16 mouse cellular contexts compared by ENCODE assay signal in the genomic region with DNA sequence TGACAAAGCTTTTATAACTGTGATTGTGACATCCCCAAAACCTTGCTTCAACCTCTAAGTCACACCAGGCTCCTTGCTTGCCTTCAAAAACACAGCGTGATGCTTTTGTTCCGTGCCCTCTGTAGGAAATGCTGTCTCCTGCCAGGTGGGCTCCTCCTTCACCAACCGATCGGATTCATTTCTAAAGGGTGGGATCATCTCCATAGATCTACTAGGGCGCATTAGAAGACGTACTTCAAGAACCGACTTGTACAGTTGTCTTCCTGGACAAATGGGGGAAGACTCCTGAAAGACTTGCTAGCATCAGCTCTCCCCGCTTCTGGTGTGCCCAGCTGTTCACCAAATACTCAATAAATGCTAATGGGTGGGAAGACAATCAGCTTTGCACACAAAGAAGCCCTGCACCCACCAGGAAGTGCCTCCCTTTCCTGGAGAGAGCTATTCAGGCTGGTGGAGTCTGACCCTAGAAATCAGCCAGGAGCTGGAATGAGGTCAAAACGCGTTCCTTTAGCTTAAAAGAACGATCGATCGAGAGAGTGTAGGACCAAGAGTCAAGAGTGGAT. TPM values are rescaled to one million over a fixed set of nuclear protein-coding genes. Genes with fewer than 3 reads are reported as not detected.
DNase-seq lines count a peak whose midpoint lies in the region; ATAC-seq and TF ChIP-seq lines count a peak whose summit lies in the region.
"Had no signal": no experiment of that assay in that cellular context is flagged by ENCODE, and none has a peak within 500 bp of the region (broad histone marks: within the 10 kb centered on the region; RNA-seq: fewer than 3 reads in every experiment).

No protein-coding gene starts in this region.

- 39% methylated on average over 13 of the region's 13 CpGs for WGBS in heart, embryonic 16.5 days
- WGBS in hindbrain, postnatal 0 days: 23% methylated on average over 13 of the region's 13 CpGs

- 0 out of 2 replicates have a peak overlapping the region, but pooled peaks have one; percentile 10 for H3K4me2 ChIP-seq in heart, embryonic 16.5 days (ENCODE audit: low read depth, low read length)
- H3K4me2 ChIP-seq in hindbrain, postnatal 0 days (ENCODE audit: low read depth, low read length): peak overlapping the region; percentile 34; the same call in 1 of the 2 replicates
- H3K4me2 ChIP-seq: embryonic facial prominence, embryonic 13.5 days; limb, embryonic 12.5 days had no signal

- H3K9me3 ChIP-seq in heart, embryonic 16.5 days (replicated peaks; ENCODE audit: control insufficient read depth, low read length): no peaks in the 10 kb centered on the region
- H3K9me3 ChIP-seq in E14TG2a.4 (ENCODE audit: low read length): no peaks in the 10 kb centered on the region
- H3K9me3 ChIP-seq in hindbrain, postnatal 0 days (ENCODE audit: low read length): no peaks in the 10 kb centered on the region
- H3K9me3 ChIP-seq: embryonic facial prominence, embryonic 13.5 days; limb, embryonic 12.5 days had no signal

- H3K36me3 ChIP-seq in heart, embryonic 16.5 days (ENCODE audit: control insufficient read depth, insufficient read depth): no peaks in the 10 kb centered on the region
- H3K36me3 ChIP-seq in E14TG2a.4 (ENCODE audit: insufficient read depth, low read length): peaks cover 31% of the 10 kb centered on the region
- H3K36me3 ChIP-seq in hindbrain, postnatal 0 days (ENCODE audit: insufficient read depth, low read length): no peaks in the 10 kb centered on the region
- H3K36me3 ChIP-seq: embryonic facial prominence, embryonic 13.5 days; limb, embryonic 12.5 days had no signal

- H3K4me1 ChIP-seq in heart, embryonic 16.5 days (ENCODE audit: control insufficient read depth, insufficient read depth, low read length): no peaks in the 10 kb centered on the region
- H3K4me1 ChIP-seq in E14TG2a.4 (replicated peaks; ENCODE audit: low read depth, low read length): peaks cover 62% of the 10 kb centered on the region
- 0 out of 2 replicates have a peak, but pooled peaks cover 5% of the 10 kb centered on the region for H3K4me1 ChIP-seq in hindbrain, postnatal 0 days (ENCODE audit: insufficient read depth, low read length)
- H3K4me1 ChIP-seq: embryonic facial prominence, embryonic 13.5 days; megakaryocyte, embryonic 14.5 days had no signal

- TF ChIP-seq CTCF in E14TG2a.4 (conservative IDR thresholded peaks at IDR 0.05; ENCODE audit: low read length): no peak
- no peak for TF ChIP-seq CTCF in hindbrain, postnatal 0 days (IDR thresholded peaks at IDR 0.05; ENCODE audit: low read depth)

- no peak overlapping the region for H3K9ac ChIP-seq in heart, embryonic 16.5 days (ENCODE audit: low read length)
- no peak overlapping the region for H3K9ac ChIP-seq in hindbrain, postnatal 0 days (replicated peaks; ENCODE audit: low read length)
- H3K9ac ChIP-seq: embryonic facial prominence, embryonic 13.5 days; limb, embryonic 12.5 days had no signal

- DNase-seq in heart, adult 18-20 months: no peak
- DNase-seq in R1 (ENCODE audit: low read depth, low spot score): peak; percentile 97
- DNase-seq in hindbrain, postnatal 0 days (ENCODE audit: low spot score): no peak
- DNase-seq in retina, postnatal 1 day: no peak
- no peak for DNase-seq in lung, postnatal 10 days
- no peak for DNase-seq in left cerebral cortex, adult 9 months (ENCODE audit: low spot score in 2 of 2)
- DNase-seq: cerebellum, adult 2 months; lung, adult 2 months had no signal

- peaks cover 15% of the 10 kb centered on the region for H3K27me3 ChIP-seq in heart, embryonic 16.5 days (ENCODE audit: control insufficient read depth, insufficient read depth, low read length)
- H3K27me3 ChIP-seq in E14TG2a.4 (ENCODE audit: insufficient read depth, low read length): no peaks in the 10 kb centered on the region
- H3K27me3 ChIP-seq in hindbrain, postnatal 0 days (ENCODE audit: insufficient read depth, low read length): no peaks in the 10 kb centered on the region

- no peak overlapping the region for H3K4me3 ChIP-seq in heart, embryonic 16.5 days (ENCODE audit: low read length)
- H3K4me3 ChIP-seq in E14TG2a.4 (replicated peaks; ENCODE audit: low read length): peak overlapping the region; percentile 78
- H3K4me3 ChIP-seq in hindbrain, postnatal 0 days (ENCODE audit: low read length): peak overlapping the region; percentile 11; the same call in 1 of the 2 replicates
- H3K4me3 ChIP-seq: embryonic facial prominence, embryonic 13.5 days; limb, embryonic 12.5 days; megakaryocyte, embryonic 14.5 days had no signal

- ATAC-seq in heart, embryonic 16.5 days (replicated peaks; ENCODE audit: extremely low read depth, insufficient read depth, low FRiP score): no peak
- no peak for ATAC-seq in hindbrain, postnatal 0 days
- ATAC-seq: CD4-positive, CD25-positive, alpha-beta regulatory T cell, adult 4 months; forebrain, embryonic 16.5 days had no signal

- H3K27ac ChIP-seq in heart, embryonic 16.5 days (ENCODE audit: low read length): no peak overlapping the region
- H3K27ac ChIP-seq in hindbrain, postnatal 0 days: no peak overlapping the region
- H3K27ac ChIP-seq: embryonic facial prominence, embryonic 13.5 days; limb, embryonic 12.5 days had no signal

RNA-seq across cellular contexts. Expression of a gene that starts 53.0 kb away (rescaled TPM):
- polyA plus RNA-seq in heart, embryonic 16.5 days (2015; fragmentation: Nextera tagmentation; extraction: Ambion mirVana): 0.44 and 0.68 TPM in 2 replicates
- total RNA-seq in heart, adult 18-20 months (2021): under 1 TPM; 0.12 to 0.23 TPM
- 1.1 and 3.7 TPM in 2 replicates for total RNA-seq in hindbrain, postnatal 0 days (2014; rRNA removed)
- polyA plus RNA-seq in hindbrain, postnatal 0 days (2015; fragmentation: Nextera tagmentation; extraction: Ambion mirVana): 1.1 and 1.2 TPM in 2 replicates
- total RNA-seq: layer of hippocampus, postnatal 14 days had no signal
- polyA plus RNA-seq: CD4-positive, CD25-positive, alpha-beta regulatory T cell, adult 4 months; forebrain, embryonic 16.5 days had no signal

RNA-seq across cellular contexts. Expression of a gene that starts 59.5 kb away (rescaled TPM):
- polyA plus RNA-seq in heart, embryonic 16.5 days (2015; fragmentation: Nextera tagmentation; extraction: Ambion mirVana): 1.5 and 2.0 TPM in 2 replicates
- under 1 TPM; 0.15 TPM for total RNA-seq in heart, adult 18-20 months (2021)
- total RNA-seq in hindbrain, postnatal 0 days (2014; rRNA removed): 20.3 and 24.3 TPM in 2 replicates
- polyA plus RNA-seq in hindbrain, postnatal 0 days (2015; fragmentation: Nextera tagmentation; extraction: Ambion mirVana): 16.3 and 16.5 TPM in 2 replicates
- total RNA-seq: layer of hippocampus, postnatal 14 days had no signal
- polyA plus RNA-seq: CD4-positive, CD25-positive, alpha-beta regulatory T cell, adult 4 months; forebrain, embryonic 16.5 days had no signal

Comparison
In these comparisons a context has a peak if more than half of its experiments do, and no peak if none do; other contexts are left out.
1. RNA of a gene that starts 59.5 kb away (total RNA-seq): 20.3 to 24.3 TPM in hindbrain, postnatal 0 days; 0.15 TPM in heart, adult 18-20 months; every median in the first group is over 10 times any median in the second.